Mouse (Mus musculus) thymus, postnatal 0 days (tissue): Measurements from ENCODE around the gene Adamts15. TPM values are rescaled to one million over a fixed set of nuclear protein-coding genes. Genes with fewer than 3 reads are reported as not detected.

Experiments
- DNase-seq: peaks from one replicate; pipeline ENCODE4 v3.0.0-alpha.2; 2015; ENCODE audit warnings: low spot score
- polyA plus RNA-seq: library from polyadenylated mRNA; unstranded; fragments of >200 nt; fragmentation: Nextera tagmentation; extraction: Ambion mirVana; gene quantifications from 2 replicates; pipeline ENCODE4 v1.2.1, GENCODE M21; 2015

Gene Adamts15
- polyA plus RNA-seq, 1 experiment from 2014 or later = 0.34 TPM

- DNase-seq = no peak
Observed at GRCm38 (mm10) chr9:30879947-30880273, 42.3 kb downstream of the Adamts15 start.

GRCm38 (mm10) chr9:30879248-30879946, 42.9 kb downstream of the Adamts15 start:
- no peak for DNase-seq

- DNase-seq = no peak
Observed at GRCm38 (mm10) chr9:30876552-30876951, 45.7 kb downstream of the Adamts15 start.

- no peak for DNase-seq
Observed at GRCm38 (mm10) chr9:30855837-30856236, 66.4 kb downstream of the Adamts15 start.

- no peak for DNase-seq
Observed at GRCm38 (mm10) chr9:30851841-30852240, 70.4 kb downstream of the Adamts15 start.

- DNase-seq = no peak
Observed at GRCm38 (mm10) chr9:30849951-30850350, 72.3 kb downstream of the Adamts15 start.

- no peak for DNase-seq
Observed at GRCm38 (mm10) chr9:30849444-30849843, 72.8 kb downstream of the Adamts15 start.

Other genes starting within 250 kb of the Adamts15 start
- 0.57 and 0.70 TPM in 2 replicates for gene Adamts8, start 20.1 kb upstream of the Adamts15 start, polyA plus RNA-seq
- gene Zbtb44, start 108.2 kb upstream of the Adamts15 start, polyA plus RNA-seq = 8.4 and 10.8 TPM in 2 replicates
- gene St14, start 209.4 kb upstream of the Adamts15 start, polyA plus RNA-seq = 11.0 and 11.6 TPM in 2 replicates